Mouse (Mus musculus) midbrain, embryonic 16.5 days (tissue): ENCODE data around the gene Gm21976. TPM values are rescaled to one million over a fixed set of nuclear protein-coding genes. Genes with fewer than 3 reads are reported as not detected.

Experiments
- ATAC-seq: fragments of 200-750 bp; cut with Nextera tagmentation; 2 replicates; pipeline ENCODE4 v1.8.0; 2017; ENCODE audit warnings: moderate TSS enrichment
- H3K27ac ChIP-seq: fragments of 300-500 bp; sonication (generic); 2 replicates; pipeline ENCODE4 v1.5.1; 2014; ENCODE audit warnings: mild to moderate bottlenecking, low read length, mixed read lengths
- H3K27me3 ChIP-seq: fragments of 300-500 bp; sonication (generic); 2 replicates; pipeline ENCODE4 v1.6.1; 2014; ENCODE audit warnings: low read depth, low read length, mixed read lengths; ENCODE audit not compliant: control insufficient read depth, insufficient read depth
- H3K36me3 ChIP-seq: fragments of 300-500 bp; sonication (generic); 2 replicates; pipeline ENCODE4 v1.6.1; 2014; ENCODE audit warnings: mild to moderate bottlenecking, low read length, moderate library complexity, mixed read lengths; ENCODE audit not compliant: control insufficient read depth, insufficient read depth
- H3K4me1 ChIP-seq: fragments of 300-500 bp; sonication (generic); 2 replicates; pipeline ENCODE4 v1.6.1; 2014; ENCODE audit warnings: mild to moderate bottlenecking, low read length, mixed read lengths; ENCODE audit not compliant: control insufficient read depth, insufficient read depth
- H3K4me2 ChIP-seq: fragments of 300-500 bp; sonication (generic); 2 replicates; pipeline ENCODE4 v1.6.1; 2014; ENCODE audit warnings: mild to moderate bottlenecking, low read length, mixed read lengths
- H3K4me3 ChIP-seq: fragments of 300-500 bp; sonication (generic); 2 replicates; pipeline ENCODE4 v1.5.1; 2014; ENCODE audit warnings: low read depth, mild to moderate bottlenecking, low read length, moderate library complexity, mixed read lengths
- H3K9ac ChIP-seq: fragments of 300-500 bp; sonication (generic); 2 replicates; pipeline ENCODE4 v1.6.1; 2014; ENCODE audit warnings: low read depth, low read length, mixed read lengths
- H3K9me3 ChIP-seq: fragments of 300-500 bp; sonication (generic); replicated peaks from 2 replicates; pipeline ENCODE4 v1.6.1; 2014; ENCODE audit warnings: mild to moderate bottlenecking, low read length, mixed read lengths; ENCODE audit not compliant: control insufficient read depth, poor library complexity, severe bottlenecking
- WGBS: fragments of 180-500 bp; shearing (Covaris S2); extraction: QIAGEN DNeasy Blood & Tissue Kit; methylation state at CpG from one replicate; pipeline ENCODE4 v1.1.7; 2014; 5-methylcytosine and 5-hydroxymethylcytosine counted together
- polyA plus RNA-seq: library from polyadenylated mRNA; unstranded; fragments of >200 nt; fragmentation: Nextera tagmentation; extraction: Ambion mirVana; gene quantifications from 2 replicates; pipeline ENCODE4 v1.2.1, GENCODE M21; 2015

The Gm21976 gene
- polyA plus RNA-seq, 1 experiment from 2014 or later: not detected

GRCm38 (mm10) chr13:98290719-98291118 is 11.0 kb downstream of the Gm21976 start:
- Histone ChIP-seq H3K9me3 (no peaks in the 10 kb centered on the region), H3K27ac (no peak overlapping the region), H3K9ac (no peak overlapping the region), H3K4me2 (no peak overlapping the region), H3K4me1 (no peaks in the 10 kb centered on the region), H3K27me3 (no peaks in the 10 kb centered on the region), H3K4me3 (no peak overlapping the region), H3K36me3 (no peaks in the 10 kb centered on the region)
- no peak for ATAC-seq
- WGBS: 37% methylated on average over 2 of the region's 2 CpGs

GRCm38 (mm10) chr13:98291712-98292111 is 12.0 kb downstream of the Gm21976 start:
- no peaks in the 10 kb centered on the region for H3K27me3 ChIP-seq
- H3K9ac ChIP-seq: no peak overlapping the region
- no peak overlapping the region for H3K27ac ChIP-seq
- H3K9me3 ChIP-seq: no peaks in the 10 kb centered on the region
- H3K4me2 ChIP-seq: no peak overlapping the region
- no peaks in the 10 kb centered on the region for H3K36me3 ChIP-seq
- H3K4me1 ChIP-seq: no peaks in the 10 kb centered on the region
- H3K4me3 ChIP-seq: no peak overlapping the region
- no peak for ATAC-seq
- WGBS: 92% methylated on average over 8 of the region's 8 CpGs

GRCm38 (mm10) chr13:98296072-98296471 is 16.4 kb downstream of the Gm21976 start:
- Histone ChIP-seq H3K4me2 (no peak overlapping the region), H3K4me1 (no peaks in the 10 kb centered on the region), H3K9ac (no peak overlapping the region), H3K4me3 (no peak overlapping the region), H3K27me3 (no peaks in the 10 kb centered on the region), H3K9me3 (no peaks in the 10 kb centered on the region), H3K27ac (no peak overlapping the region), H3K36me3 (no peaks in the 10 kb centered on the region)
- 53% methylated on average over 5 of the region's 5 CpGs for WGBS
- no peak for ATAC-seq

- H3K9ac ChIP-seq: no peak overlapping the region
- no peak overlapping the region for H3K4me3 ChIP-seq
- H3K4me2 ChIP-seq: no peak overlapping the region
- no peak for ATAC-seq
- H3K36me3 ChIP-seq: no peaks in the 10 kb centered on the region
- no peaks in the 10 kb centered on the region for H3K9me3 ChIP-seq
- no peaks in the 10 kb centered on the region for H3K27me3 ChIP-seq
- 97% methylated on average over 6 of the region's 6 CpGs for WGBS
- H3K27ac ChIP-seq: no peak overlapping the region
- H3K4me1 ChIP-seq: no peaks in the 10 kb centered on the region
These were observed 18.3 kb downstream of the Gm21976 start for GRCm38 (mm10) chr13:98297883-98298482.

- ATAC-seq: peak; percentile 80
- Histone ChIP-seq H3K27me3 (no peaks in the 10 kb centered on the region), H3K9ac (peak overlapping the region; percentile 15; the same call in 1 of the 2 replicates), H3K4me2 (peak overlapping the region; percentile 44), H3K4me3 (peak overlapping the region; percentile 11), H3K9me3 (no peaks in the 10 kb centered on the region), H3K4me1 (no peaks in the 10 kb centered on the region), H3K36me3 (no peaks in the 10 kb centered on the region), H3K27ac (no peak overlapping the region)
- WGBS: 47% methylated on average over 21 of the region's 21 CpGs
These were observed 19.4 kb downstream of the Gm21976 start for GRCm38 (mm10) chr13:98298833-98299758.

GRCm38 (mm10) chr13:98305257-98305656 is 25.6 kb downstream of the Gm21976 start:
- peaks cover 5% of the 10 kb centered on the region for H3K36me3 ChIP-seq
- no peak overlapping the region for H3K4me3 ChIP-seq
- peaks cover 3% of the 10 kb centered on the region; the same call in 1 of the 2 replicates for H3K4me1 ChIP-seq
- WGBS: 87% methylated on average over 9 of the region's 9 CpGs
- H3K27me3 ChIP-seq: no peaks in the 10 kb centered on the region
- H3K27ac ChIP-seq: no peak overlapping the region
- no peak overlapping the region for H3K4me2 ChIP-seq
- no peak overlapping the region for H3K9ac ChIP-seq
- H3K9me3 ChIP-seq: no peaks in the 10 kb centered on the region
- no peak for ATAC-seq

GRCm38 (mm10) chr13:98306393-98306792 is 26.7 kb downstream of the Gm21976 start:
- WGBS: 29% methylated on average over 5 of the region's 5 CpGs
- Histone ChIP-seq H3K4me2 (no peak overlapping the region), H3K27ac (peak overlapping the region; percentile 44; the same call in 1 of the 2 replicates), H3K9me3 (no peaks in the 10 kb centered on the region), H3K4me3 (no peak overlapping the region), H3K36me3 (peaks cover 10% of the 10 kb centered on the region), H3K27me3 (no peaks in the 10 kb centered on the region), H3K9ac (no peak overlapping the region), H3K4me1 (peaks cover 3% of the 10 kb centered on the region; the same call in 1 of the 2 replicates)
- ATAC-seq: no peak

GRCm38 (mm10) chr13:98306852-98307475 is 27.3 kb downstream of the Gm21976 start:
- Histone ChIP-seq H3K27ac (no peak overlapping the region), H3K9me3 (no peaks in the 10 kb centered on the region), H3K9ac (no peak overlapping the region), H3K27me3 (no peaks in the 10 kb centered on the region), H3K4me3 (no peak overlapping the region), H3K4me2 (no peak overlapping the region), H3K36me3 (peaks cover 11% of the 10 kb centered on the region), H3K4me1 (peaks cover 3% of the 10 kb centered on the region; the same call in 1 of the 2 replicates)
- ATAC-seq: no peak
- 51% methylated on average over 14 of the region's 14 CpGs for WGBS
